Mouse (Mus musculus): ENCODE results near the gene Acap3.

GRCm38 (mm10) chr4:155943049-155943452, 51.4 kb downstream of the Acap3 start:
- no peak for TF ChIP-seq CTCF (IDR thresholded peaks at IDR 0.05; ENCODE audit: low read depth, low read length)
- TF ChIP-seq EP300 (IDR thresholded peaks at IDR 0.05; ENCODE audit: insufficient read depth, low read depth, low read length): no peak
- TF ChIP-seq POLR2A (IDR thresholded peaks at IDR 0.05; ENCODE audit: insufficient read depth, low read length): no peak
